Mouse (Mus musculus) ovary, postnatal 10 days (tissue): ENCODE results near the gene Psmd8.
"Not testable (repeated sequence)": the region's sequence is repeated elsewhere in the genome, so short reads cannot be mapped to it uniquely, and the experiment has no call there.

Experiments
- DNase-seq: peaks from one replicate; pipeline ENCODE4 v3.0.0; 2022; ENCODE audit warnings: low spot score

Gene Psmd8

DNA sequence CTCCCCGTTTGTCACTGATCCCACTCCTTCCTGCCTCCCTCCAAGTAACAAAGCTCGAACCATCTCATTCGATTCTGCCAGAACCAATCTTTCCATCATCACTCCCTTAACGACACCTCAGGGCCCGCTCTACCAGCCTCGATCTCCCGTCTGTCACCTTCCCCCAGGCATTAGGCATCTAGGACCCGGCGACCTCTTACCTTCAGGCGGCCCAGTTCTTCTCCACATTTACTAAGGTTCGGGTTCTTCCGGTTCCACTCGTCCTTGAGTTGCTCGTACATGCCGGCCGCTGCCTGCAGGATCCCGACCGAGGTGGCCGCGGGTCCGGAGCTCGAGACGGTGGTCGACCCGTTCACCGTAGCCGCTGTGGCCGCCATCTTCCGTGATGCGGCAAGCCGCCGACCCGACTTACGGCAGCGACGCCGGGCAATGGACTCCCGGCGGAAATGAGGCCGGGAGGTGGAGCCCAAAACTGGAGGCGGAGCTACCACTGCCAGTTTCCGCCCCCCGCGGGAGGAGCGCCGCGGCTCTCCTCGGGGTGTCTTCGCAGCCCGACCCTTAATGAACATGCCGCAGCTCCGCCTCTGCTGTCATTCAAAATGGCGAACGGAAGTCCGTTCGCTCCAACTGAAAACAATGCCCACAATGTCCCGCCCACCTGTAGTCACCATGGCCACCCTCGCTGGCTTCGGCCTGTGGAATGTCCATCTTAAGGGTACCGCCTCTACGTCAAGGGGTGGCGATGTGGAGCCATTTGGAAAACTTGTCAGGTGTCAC lies at the start of gene Psmd8:
Gene Psmd8, minus strand, starts transcription at position 625 of the 777 bp plus-strand sequence.
- peak; percentile 77 for DNase-seq

DNA sequence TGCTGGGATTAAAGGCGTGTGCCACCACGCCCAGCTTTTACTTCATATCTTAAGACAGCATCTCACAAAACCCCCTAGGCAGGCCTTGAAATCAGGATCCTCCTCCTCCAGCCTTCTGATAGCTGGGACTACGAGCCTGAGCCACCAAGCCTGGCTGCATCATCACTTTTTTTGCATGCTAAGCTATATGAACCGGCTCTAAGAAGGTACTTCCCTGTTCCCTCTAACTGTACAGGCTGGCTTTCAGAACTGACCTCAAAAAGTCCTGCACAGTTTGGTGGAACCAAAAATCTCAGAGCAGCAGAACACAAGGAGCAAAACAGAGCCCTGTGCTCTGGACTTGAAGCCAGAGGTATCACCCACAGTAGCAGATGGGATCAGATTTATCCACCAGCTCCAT lies 47.7 kb upstream of the Psmd8 start:
- DNase-seq = no peak

DNA sequence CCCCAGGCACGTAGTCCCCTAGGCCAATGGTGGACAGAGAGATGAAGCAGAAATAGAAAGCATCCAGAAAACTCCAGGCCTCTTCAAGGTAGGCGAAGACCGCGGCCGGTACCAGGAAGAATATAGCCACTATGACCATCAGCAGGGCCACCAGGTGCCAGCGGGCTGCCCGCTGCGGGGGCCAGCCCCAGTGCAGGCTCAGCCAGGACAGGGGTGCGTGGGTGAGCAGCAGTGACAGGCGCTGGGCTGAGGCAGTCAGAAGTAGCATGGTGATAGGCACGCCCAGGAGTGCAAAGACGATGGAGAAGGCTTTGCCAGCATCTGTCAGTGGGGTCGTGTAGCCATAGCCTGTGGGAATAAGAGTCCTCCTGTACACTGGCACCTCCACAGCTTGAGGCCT lies 45.0 kb upstream of the Psmd8 start:
- DNase-seq = no peak

DNA sequence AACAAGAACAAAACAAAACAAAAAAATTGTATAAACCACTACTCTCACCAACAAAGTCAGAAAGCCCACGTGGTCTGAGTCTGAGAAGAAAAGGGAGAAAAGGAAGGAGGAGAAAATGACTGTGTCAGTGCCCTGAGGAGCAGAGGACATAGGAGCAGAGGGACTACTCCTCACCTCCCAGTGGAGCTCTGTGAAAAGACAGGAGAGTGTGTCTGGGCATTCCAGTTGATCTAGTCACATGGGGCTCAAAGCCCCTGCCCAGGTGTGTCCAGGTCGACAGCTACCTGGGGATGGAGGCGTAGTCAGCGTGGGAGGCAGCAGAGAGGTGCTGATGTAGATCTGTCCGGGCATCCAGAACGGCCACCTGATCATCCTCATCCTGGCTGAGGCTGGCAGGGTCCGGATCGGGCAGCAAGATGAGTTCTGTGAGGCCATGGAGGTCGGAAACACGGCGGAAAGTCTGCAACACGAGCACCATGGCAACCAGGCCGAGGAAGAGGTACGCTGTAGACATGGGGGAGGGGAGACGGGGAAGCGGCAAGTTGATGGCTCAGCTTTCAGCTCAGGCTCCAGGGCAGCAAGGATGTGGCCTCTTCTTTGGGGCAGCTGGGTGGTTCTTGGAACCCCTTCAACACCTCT lies 44.4 kb upstream of the Psmd8 start:
- no peak for DNase-seq

DNA sequence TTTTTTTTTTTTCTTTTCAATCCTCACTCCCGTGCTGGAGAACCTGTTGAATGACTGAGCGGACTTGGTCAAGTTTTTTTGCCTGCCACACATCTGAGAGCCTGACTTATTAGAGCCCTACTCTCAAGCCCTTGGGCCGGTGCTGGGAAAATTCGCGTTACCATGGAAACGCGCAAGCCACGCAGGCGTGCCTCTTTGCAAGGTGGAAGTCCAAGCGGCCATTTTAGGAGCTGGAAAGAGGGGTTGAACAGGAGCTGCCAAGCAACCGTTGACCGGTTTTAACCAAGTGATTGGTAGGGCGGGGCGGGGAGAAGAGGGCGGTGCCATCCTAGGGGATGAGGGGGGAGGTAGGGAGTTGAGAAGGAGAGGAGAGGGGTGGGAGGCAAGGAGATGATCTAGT lies 34.3 kb upstream of the Psmd8 start:
- no peak for DNase-seq

DNA sequence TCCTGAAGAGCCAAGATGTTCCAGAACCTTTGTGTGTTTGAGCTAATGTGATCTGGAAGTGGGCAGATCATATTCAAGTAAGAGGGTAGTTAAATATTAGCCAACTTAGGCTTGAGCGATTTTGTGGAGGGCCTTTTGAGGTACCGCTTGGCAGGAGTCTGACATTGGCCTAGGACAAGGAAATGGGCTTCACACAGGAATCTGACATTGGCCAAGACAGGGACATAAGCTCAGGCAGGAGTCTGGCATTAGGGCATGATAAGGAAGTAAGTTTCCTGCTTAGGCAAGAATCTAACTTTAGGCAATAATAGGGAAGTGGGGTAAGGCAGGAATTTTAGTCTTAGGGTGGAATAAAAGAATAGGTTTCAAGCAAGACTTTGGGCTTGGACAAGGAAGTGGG lies 33.7 kb upstream of the Psmd8 start:
- no peak for DNase-seq

DNA sequence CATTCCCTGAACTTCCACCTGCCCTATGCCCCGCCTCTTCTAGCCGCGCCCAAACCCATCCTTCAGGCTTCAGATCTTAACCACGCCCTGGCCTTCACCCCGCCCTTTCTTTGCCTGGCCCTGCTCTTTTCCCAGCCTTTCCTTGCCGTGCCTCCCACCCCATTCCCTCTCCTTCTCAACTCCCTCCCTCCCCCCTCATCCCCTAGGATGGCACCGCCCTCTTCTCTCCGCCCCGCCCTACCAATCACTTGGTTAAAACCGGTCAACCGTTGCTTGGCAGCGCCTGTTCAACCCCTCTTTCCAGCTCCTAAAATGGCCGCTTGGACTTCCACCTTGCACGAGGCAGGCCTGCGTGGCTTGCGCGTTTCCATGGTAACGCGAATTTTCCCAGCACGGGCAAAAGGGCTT lies 33.2 kb upstream of the Psmd8 start, which contains the start of gene Catsperg1:
Gene Catsperg1, minus strand, starts transcription at position 361 of the 408 bp plus-strand sequence.
- no peak for DNase-seq

DNA sequence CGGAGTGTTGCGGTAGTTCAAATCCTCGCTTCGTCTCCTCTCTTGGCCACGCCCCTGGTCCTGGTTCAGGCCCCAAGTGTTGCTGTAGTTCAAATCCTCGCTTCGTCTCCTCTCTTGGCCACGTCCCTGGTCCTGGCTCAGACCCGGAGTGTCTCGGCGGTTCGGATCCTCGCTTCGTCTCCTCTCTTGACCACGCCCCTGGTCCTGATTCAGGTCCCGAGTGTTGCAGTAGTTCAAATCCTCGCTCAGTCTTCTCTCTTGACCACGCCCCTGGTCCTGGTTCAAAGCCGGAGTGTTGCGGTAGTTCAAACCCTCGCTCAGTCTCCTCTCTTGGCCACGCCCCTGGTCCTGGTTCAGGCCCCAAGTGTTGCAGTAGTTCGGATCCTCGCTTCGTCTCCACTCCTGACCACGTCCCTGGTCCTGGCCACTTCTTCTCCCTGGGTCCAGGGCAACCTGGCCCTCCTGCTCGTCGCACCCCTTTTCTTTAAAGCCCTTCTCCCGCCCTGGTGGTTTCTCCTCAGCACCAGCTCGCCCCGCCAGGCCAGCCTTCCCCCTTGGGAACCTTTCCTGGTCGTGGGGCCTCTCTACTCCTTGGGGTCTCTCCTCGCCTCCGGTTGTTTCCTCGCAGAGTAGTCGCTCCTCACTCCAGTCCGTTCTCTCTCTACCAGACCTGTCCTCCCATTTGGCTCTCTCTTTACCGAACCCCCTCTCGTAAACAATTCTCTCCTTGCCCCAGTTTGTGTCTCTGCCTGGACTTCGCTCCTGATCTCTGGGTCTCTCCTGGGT lies 32.5 kb upstream of the Psmd8 start:
- not testable (repeated sequence) for DNase-seq

DNA sequence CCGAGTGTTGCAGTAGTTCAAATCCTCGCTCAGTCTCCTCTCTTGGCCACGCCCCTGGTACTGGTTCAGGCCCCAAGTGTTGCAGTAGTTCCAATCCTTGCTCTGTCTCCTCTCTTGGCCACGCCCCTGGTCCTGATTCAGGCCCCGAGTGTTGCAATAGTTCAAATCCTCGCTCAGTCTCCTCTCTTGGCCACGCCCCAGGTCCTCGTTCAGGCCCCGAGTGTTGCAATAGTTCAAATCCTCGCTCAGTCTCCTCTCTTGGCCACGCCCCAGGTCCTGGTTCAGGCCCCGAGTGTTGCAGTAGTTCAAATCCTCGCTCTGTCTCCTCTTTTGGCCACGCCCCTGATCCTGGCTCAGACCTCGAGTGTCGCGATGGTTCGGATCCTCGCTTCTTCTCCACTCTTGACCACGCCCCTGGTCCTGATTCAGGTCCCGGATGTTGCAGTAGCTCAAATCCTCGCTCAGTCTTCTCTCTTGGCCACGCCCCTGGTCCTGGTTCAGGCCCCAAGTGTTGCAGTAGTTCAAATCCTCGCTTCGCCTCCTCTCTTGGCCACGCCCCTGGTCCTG lies 31.8 kb upstream of the Psmd8 start:
- DNase-seq = no peak

DNA sequence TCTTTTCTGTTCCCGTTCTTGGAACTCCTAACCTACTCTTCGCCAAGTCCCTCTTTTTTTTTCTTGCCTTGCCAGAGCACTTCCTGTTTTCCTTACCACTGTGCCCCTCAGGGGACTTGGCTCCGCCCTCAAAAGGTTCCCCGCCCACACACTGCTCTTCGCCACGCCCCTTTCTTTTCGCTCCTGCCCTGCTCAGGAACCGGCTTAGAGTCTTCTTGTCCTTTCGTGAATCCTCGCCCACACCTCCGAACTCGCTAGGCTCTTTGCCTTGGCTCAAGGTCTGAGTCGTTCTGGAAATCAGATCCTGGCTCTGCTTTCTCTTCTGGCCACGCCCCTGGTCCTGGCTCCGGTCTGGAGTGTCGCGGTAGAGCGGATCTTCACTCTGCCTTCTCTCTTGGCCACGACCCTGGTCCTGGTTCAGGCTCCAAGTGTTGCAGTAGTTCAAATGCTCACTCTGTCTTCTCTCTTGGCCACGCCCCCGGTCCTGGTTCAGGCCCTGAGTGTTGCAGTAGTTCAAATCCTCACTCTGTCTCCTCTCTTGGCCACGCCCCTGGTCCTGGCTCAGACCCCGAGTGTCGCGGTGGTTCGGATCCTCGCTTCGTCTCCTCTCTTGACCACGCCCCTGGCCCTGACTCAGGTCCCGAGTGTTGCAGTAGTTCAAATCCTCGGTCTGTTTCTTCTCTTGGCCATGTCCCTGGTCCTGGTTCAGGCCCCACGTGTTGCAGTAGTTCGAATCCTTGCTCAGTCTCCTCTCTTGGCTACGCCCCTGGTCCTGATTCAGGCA lies 31.1 kb upstream of the Psmd8 start:
- DNase-seq = peak; percentile 68

DNA sequence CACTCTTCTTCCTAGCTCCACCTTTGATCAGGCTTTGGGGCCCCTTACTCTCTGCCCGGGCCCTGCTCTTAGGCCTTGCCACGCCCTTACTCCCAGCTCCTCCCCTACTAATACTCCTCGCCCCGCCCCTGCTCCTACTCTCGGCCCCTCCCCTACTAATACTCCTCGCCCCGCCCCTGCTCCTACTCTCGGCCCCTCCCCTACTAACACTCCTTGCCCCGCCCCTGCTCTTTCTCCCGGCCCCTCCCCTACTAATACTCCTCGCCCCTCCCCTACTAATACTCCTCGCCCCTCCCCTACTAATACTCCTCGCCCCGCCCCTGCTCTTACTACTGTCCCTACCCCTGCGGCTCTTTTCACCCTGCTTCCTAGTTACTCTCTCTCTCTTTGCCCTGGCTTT lies 30.5 kb upstream of the Psmd8 start:
- not testable (repeated sequence) for DNase-seq

DNA sequence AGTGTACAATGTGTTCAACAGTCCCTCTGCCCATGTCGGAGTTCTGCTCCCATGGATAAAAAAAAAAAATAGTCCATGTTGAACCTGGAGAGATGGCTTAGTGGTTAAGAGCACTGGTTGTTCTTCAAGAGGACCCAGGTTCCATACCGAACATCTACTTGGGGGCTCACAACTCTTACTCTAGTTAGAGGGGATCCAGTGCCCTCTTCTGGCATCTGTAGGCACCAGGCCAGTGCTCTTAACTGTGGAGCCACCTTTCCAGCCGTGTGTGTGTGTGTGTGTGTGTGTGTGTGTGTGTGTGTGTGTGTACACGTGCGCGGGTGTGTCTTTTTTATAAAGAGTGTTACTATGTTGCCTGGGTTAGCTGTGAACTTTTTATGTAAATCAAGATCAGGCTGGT lies 22.1 kb upstream of the Psmd8 start:
- no peak for DNase-seq

DNA sequence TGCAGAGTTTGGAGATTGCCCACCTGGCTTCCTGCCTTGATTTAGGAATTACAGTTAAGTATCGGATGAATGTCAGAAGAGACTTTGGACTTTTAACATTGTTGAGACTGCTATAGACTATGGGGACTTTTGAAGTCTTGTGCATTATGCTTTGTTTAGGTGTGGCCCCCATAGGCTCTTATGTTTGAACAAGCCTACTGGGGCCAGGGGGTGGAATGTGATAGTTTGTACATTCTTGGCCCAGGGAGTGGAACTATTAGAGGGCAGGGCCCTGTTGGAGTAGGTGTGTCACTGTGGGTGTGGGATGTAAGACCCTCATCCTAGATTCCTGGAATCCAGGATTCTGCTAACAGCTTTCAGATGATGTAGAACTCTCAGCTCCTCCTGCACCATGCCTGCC lies 13.7 kb upstream of the Psmd8 start:
- DNase-seq = not testable (repeated sequence)

DNA sequence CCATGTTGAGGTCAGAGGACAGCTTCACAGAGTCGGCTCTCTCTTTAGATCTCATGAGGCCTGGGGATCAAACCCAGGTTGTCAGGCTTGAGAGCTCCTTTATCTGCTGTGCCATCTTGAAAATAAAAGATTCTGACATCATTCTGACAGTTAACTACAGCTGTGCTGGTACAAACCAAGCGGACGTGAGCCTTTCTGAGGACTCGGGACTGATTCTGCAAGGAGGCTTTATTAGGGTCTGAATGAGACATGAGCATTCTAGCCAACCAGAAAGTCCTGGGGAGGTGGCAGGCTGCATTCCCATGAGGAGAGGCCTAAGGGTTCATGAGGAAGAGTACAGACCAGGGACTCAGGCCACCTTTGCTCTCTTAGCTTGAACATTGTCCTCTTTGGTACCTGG lies 822 bp upstream of the Psmd8 start:
- not testable (repeated sequence) for DNase-seq

DNA sequence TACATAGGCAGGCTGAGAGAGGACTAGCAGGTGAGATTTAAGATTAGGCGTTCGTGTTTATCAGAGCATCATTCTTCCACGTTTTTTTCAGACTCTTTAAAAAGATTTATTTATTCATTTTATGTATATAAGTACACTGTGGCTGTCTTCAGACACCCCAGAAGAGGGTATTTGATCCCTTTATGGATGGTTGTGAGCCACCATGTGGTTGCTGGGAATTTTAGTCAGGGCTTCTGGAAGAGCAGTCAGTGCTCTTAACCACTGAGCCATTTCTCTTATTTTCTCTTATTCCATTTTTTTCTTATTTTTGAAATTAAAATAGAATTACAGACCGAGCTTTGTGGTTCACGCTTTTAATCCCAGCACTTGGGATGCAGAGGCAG lies 344 bp upstream of the Psmd8 start:
- DNase-seq = no peak

DNA sequence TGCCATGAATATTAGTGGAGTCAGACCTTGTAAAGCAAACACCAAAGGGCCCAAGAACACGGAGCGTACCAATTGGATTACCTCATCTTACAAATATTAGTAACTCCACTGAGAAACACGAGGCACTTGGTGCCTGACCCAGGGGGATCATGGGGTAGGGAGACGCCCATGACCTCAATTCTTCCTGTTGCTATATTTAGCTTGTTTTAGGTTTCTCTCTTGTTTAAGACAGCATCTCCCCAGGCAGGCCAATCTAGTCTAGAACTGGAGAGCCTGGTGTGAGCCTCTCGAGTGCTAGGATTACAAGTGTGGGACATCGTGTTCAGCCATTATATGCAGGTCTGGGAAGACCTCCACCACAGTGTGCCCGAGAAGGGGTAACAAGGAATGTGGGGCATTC lies 1.2 kb downstream of the Psmd8 start:
- no peak for DNase-seq

DNA sequence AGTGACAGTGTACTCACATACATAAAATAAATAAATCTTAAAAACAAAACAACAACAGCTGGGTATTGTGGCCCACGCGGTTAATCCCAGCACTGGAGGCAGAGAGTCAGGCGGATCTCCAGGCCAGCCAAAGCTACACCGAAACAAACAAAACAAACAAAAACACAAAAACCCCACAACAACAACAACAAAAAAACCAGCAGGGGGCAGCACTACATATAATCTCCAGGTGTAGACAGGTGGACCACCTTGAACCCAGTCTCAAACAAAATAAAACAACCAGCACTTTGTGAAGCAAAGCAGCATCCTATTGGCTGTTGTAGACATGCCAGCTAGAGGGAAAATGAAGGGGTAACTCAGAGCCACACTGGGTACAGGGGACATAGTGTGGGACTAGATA lies 2.4 kb downstream of the Psmd8 start:
- DNase-seq = no peak

DNA sequence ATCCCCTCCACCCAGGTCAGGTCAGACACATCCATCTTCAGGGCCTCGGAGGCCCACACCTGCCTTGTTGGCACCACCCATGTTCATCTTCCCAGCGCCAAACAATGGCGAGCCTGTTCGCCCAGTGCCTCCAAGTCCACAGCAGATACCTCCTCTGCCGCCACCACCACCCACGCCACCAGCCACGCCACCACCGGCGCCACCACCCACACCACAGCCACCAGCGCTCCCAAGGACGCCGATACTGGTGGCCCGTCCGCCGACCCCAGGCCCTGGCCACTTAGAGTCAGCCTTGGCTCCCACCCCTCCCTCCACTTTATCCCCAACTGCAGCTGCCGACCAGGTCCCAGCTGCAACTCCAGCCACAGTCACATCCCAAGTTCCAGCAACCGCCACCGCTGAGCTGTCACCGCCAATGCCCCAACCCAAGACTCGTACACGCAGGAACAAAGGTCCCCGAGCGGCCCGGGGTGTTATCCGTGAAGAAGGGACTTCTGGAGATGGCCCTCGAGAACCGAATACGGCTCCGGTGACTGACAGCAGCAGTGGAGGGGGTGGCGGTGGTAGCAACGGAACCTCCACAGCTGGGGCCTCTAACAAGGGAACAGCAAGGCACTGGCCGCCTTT lies 8.0 kb downstream of the Psmd8 start:
- DNase-seq = no peak

DNA sequence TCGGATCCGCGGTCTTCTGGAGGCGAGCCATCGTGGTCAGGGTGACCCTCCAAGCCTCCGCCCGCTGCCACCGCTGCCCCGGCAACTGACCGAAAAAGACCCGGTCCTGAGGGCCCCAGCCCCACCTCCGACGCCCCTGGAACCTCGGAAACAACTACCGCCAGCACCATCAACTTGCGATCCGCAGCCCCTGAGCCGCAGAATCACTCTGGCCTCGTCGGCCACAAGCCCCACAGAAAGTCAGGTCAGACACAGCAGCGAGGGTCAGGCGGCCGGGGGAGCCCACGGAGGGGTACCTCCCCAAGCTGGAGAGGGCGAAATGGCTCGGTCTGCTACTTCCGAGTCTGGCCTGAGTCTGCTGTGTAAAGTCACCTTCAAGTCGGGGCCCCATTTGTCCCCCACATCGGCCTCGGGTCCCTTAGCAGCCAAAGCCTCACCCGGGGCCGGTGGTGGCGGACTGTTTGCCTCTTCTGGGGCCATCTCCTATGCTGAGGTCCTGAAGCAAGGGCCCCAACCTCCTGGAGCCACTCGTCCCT lies 8.9 kb downstream of the Psmd8 start:
- no peak for DNase-seq

DNA sequence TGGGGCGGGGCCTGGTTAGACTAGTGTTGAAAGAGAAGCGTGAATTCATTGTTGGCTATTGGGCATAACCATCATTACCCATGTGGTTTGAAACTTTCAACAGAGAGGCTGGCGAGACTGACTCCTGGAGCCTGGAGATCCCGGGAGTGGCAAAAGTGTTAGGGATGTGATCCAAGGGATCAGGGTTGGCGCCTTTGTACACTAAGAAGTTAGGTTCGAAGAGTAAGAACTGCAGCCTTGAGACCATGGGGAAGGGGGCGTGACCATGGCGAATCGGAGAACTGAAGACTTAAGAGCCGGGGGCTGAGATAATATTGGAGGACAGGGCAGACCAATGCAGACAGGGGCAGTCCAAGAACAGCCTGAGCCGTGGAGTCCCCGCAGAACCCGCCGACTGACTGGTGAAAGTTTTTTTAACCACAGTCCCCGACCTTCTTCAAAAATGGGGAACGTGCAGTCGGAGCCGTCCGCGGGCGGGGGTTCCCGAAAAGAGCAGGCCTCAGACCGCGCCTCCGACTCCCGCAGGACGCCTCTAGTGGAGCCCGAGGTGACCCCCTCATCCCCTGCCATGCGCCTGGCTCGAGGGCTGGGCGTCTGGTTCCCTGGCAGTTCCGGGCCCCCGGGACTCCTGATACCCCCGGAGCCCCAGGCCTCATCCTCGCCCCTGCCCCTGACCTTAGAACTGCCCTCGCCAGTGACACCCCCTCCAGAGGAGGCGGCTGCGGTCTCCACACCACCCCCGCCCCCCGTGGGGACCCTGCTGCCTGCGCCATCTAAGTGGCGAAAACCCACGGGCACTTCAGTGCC lies 9.5 kb downstream of the Psmd8 start:
- no peak for DNase-seq
